Mouse (Mus musculus) kidney, postnatal 14 days (tissue): Measurements from ENCODE around the gene Cdk5r2.

Source experiments
- DNase-seq: peaks from one replicate; pipeline ENCODE4 v3.0.0; 2022; ENCODE audit warnings: mixed read lengths

The Cdk5r2 gene

DNA sequence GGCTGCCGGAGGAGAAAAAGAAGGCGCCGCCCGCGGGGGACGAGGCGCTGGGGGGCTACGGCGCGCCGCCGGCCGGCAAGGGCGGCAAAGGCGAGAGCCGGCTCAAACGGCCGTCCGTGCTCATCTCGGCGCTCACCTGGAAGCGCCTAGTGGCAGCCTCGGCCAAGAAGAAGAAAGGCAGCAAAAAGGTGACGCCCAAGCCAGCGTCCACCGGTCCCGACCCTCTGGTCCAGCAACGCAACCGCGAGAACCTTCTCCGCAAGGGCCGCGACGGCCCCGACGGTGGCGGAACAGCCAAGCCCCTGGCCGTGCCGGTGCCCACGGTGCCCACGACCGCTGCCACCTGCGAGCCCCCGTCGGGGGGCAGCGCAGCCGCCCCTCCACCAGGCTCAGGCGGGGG, 422 bp downstream of the Cdk5r2 start:
- no peak for DNase-seq

GRCm38 (mm10) chr1:74855651-74856438, 1.1 kb downstream of the Cdk5r2 start:
- no peak for DNase-seq

- no peak for DNase-seq
These were observed 1.6 kb downstream of the Cdk5r2 start for GRCm38 (mm10) chr1:74856439-74856720.

- no peak for DNase-seq
These were observed 2.1 kb downstream of the Cdk5r2 start for GRCm38 (mm10) chr1:74856791-74857190.

GRCm38 (mm10) chr1:74857201-74857600, 2.5 kb downstream of the Cdk5r2 start:
- DNase-seq = no peak

DNA sequence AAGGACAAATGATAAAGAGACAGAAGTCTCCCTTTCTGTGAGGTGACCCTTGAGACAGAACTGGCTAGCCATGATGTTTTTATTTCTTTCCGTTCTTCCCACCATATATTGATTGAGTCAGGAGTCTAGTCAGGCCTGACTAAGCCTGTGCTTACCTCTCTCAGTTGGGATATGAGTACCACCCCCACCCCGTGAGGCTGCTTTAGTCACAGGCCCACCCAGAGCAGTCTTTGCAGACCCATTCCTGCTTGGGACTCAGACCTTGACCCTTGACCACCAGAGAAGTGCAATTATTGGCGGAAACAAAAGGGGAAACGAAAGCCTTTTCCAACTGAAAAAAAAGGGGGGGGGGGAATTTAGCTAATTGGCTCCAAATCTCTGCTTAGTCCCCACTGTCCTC, 2.9 kb downstream of the Cdk5r2 start:
- no peak for DNase-seq

GRCm38 (mm10) chr1:74858171-74858719, 3.5 kb downstream of the Cdk5r2 start:
- DNase-seq = peak; percentile 66

- no peak for DNase-seq
These were observed 4.1 kb downstream of the Cdk5r2 start for GRCm38 (mm10) chr1:74858805-74859204.

DNA sequence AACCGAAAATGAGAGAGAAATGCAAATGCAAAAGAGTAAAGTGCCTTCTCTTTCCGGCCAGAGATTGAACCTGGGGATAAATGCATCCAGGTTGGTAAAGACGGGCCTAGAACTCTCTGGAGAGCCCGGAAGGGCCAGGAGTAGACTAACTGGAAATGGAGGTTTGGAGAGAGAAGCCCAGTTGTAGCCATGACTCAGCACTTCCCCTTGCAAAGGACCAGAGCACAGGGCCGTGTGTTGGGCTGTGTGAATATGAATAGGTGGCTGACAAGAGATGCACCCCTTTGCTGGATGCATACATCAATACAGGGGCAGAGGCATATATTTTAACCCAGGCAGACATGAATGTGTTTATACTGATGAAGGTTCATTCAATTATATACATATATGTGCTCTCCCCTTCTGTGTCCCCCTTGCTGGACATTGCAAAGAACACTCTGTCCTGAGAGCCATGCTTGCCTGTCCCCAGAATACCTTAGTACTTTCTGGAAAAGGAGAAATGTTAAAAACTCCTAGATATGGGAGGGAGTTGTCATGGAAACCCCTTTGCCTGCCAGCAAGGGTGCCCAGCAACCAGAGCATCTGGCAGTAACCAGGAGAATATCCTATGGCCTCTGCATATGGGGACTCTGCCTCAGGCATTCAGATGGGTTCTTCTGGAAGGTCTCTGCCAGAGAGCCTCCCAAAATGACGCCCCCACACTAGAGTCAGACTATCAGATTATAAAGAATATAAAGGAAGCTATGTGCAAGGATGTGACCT, 4.7 kb downstream of the Cdk5r2 start:
- DNase-seq = no peak

DNA sequence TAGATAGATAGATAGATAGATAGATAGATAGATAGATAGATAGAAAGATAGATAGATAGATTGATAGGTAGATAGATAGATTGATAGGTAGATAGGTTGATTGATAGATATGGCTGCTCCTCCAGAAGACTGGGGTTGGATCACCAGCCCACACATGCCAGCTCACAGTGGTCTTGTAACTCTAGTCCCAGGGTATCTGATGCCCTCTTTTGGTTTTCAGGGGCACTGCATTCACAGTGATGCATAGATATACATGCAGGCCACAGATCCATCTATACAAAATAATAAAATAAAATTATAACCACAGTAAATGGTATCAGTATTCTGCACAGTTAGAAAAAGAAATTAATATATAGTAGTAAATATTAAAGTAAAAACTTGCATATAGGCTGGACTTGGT, 7.0 kb downstream of the Cdk5r2 start:
- DNase-seq = no peak

- DNase-seq = no peak
These were observed 17.5 kb downstream of the Cdk5r2 start for GRCm38 (mm10) chr1:74872218-74872617.

DNA sequence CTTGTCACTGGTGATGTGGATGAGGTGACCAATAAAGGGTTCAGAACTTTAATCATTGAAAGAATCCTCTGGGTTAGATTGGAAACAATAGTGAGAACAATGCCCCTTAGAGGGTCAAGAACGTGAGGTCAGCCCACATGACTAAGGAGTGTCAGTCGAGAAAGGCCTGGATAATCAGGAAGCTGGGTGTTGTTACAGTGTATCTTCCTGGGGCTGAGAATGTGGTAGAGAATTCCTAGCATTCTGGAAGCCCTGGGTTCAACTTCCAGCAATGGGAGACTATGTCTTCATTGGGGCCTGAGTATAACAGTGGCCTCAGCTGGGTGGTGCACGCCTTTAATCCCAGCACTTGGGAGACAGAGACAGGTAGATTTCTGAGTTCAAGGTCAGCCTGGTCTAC, 22.5 kb downstream of the Cdk5r2 start:
- DNase-seq = no peak

DNA sequence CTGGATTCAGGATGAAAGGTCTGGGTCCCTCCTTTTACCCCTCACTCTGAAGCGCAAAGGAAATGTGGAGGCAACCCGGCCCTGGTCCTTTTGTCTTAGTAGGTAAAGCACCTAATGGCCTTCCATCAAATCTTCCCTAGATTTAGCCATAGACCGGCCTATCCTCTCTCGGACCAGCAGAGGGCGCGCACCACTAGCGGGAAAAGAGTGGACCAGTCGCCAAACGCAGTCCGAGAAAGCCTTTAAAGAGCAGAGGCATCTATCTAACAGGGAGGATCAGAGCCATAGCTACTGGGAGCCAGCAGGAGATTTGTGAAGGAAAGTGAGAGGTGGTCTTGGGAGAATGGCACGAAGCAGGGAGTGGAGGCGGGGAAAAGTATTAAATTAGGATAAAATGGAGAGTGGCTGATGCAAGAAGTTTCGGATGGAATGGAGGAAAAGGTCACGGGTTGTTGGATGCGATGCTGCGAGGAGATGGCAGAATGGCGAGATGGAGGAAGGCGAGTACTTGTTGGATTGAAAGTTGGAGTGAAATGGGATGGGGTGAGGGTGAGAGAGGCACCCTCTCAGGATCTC, 26.1 kb downstream of the Cdk5r2 start:
- DNase-seq = peak; percentile 69

GRCm38 (mm10) chr1:74882055-74882734, 27.5 kb downstream of the Cdk5r2 start:
- no peak for DNase-seq

DNA sequence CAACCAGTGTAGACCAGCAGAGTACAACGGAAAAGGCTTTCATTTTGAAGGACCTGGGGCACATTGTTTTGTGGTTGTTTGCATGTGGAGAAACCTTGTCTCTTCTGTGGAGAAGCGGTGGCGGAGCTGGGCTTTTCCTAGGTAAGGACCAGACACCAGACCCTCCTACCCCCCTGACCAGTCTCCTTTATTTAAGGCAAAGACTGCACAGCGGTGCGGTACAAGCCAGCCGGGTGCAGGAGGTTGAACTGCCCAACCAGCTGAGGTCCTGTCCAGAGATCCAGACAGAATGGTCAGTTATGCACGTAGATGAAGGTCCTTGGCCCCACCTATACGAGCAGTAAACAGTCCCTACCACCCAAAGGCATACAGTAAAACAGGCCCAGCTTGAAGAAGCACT, 28.1 kb downstream of the Cdk5r2 start:
- no peak for DNase-seq

DNA sequence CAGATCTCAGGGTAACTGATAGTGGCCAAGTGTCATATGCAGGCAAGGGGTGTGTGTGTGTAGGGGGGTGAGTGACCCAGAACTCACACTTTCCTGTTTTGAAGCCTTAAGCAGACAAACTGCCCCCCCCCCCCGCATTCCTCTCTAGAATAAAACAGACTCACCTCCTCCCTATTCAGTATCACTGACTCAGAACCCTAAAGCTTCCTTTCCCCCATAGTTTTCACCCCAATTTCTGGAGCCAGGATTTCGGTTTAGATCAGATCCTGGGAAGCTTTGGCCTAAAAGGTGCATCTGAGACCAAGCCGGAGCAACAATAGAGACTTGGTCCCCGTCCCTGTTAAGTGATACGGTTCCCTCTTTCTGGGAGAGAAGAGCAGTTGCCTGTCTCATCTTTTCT, 28.7 kb downstream of the Cdk5r2 start:
- DNase-seq = no peak

GRCm38 (mm10) chr1:74884196-74885141, 29.7 kb downstream of the Cdk5r2 start:
- no peak for DNase-seq

DNA sequence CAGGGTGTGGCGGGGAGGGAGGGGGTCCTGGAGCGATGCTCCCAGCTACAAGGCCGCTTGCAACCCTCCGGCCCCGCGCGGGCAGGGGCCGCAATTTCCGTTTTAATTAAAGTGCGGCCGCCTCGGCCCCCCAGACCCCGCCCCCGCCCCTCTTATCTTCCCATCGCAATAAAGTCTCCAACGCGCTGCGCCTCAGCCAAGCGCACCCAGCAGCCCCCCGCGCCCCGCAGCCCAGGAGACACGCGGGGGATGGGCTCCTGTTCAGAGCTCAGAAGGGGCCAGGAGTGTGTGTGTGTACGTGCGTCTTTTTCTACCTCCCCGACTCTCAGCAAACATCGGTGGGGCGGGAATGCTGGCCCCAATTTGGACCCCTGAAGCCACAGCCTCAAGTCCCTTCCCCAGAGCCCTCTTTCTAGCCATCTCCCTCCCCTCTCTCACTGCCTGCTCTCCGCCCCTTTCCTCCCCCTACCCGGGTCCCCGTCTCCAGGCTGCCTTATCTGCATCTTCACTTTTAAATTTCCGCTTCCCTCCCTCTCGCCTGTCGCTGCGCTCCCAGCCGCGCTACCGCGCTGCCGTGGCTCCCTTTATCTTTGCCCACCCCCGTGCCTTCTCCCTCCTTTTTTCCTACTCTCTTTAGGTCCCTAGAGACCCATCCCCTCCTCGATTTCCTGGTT, 30.8 kb downstream of the Cdk5r2 start, which contains the start of gene Fev:
TSS of gene Fev (minus strand) at position 51 of the 674 bp plus-strand sequence.
- DNase-seq = no peak

GRCm38 (mm10) chr1:74891513-74891912, 36.8 kb downstream of the Cdk5r2 start:
- DNase-seq = peak; percentile 44

DNA sequence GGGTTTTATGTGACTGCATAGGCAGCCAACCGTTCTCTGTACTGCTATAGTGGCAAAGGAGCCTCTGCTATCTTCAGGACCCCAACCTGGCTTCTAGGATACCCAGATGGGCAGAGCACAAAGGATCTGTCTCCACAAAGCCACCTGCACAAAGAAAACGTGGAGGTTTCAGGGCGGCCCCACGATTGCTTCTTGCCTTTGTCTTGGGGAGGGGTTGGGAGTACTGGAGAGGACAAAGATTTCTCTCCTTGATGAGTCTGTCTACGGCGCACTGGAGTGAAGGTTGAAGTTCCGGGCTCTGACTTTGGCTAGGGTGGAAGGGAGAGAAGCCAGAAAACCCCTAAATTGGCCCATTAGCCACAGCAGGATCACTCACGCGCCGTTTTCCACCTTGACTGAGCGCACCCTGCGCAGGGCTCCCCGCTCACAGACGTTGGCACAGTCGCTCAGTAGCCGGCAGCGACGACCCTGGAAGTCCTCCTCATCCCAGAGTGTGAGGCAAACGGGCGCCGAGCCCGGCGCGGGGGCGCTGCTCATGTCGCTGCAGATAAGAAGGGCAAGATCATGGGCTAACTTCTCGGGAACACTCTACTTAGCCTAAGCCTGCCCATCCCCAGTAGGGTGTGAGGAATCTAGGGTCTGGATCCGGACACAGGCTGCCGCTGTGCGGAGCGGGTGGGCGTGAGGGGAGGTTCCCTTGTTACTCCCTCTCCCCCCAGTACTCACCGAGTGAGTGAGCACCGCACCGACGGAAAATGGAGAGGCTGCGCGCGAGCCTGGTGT, 37.8 kb downstream of the Cdk5r2 start:
- DNase-seq = no peak
